Mouse (Mus musculus): ENCODE results near the gene Epha4. TPM values are rescaled to one million over a fixed set of nuclear protein-coding genes. Genes with fewer than 3 reads are reported as not detected.

The Epha4 gene
- polyA plus RNA-seq, 1 experiment from 2014 or later = 1.6 TPM

DNA sequence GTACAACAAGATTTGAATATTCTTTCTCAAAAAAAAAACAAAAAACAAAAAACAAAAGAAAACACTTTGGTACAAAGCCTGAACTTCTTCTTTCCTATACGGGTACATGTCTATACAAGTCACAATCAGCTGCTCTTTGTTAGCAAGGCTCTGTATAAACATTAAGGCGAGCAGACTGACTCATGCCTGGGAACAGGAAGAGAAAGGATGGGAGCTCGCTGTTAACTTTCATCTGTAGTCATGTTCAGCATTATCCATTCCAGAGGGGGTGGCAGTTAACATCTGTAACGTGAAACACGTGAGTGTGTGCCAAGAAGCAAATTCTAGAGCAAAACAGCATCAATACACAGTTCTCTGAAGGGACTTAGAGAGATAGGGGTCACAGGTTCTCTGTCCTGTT lies 43.9 kb downstream of the Epha4 start:
- Histone ChIP-seq H3K9me3 (replicated peaks) (no peaks in the 10 kb centered on the region), H3K27me3 (replicated peaks) (no peaks in the 10 kb centered on the region), H3K36me3 (no peaks in the 10 kb centered on the region), H3K9ac (no peak overlapping the region), H3K27ac (no peak overlapping the region), H3K4me1 (0 out of 2 replicates have a peak, but pooled peaks cover 7% of the 10 kb centered on the region), H3K4me3 (no peak overlapping the region), H3K4me2 (no peak overlapping the region)
- WGBS (ENCODE audit: insufficient replicate concordance) = 53% methylated on average over 5 of the region's 5 CpGs
- ATAC-seq = no peak

DNA sequence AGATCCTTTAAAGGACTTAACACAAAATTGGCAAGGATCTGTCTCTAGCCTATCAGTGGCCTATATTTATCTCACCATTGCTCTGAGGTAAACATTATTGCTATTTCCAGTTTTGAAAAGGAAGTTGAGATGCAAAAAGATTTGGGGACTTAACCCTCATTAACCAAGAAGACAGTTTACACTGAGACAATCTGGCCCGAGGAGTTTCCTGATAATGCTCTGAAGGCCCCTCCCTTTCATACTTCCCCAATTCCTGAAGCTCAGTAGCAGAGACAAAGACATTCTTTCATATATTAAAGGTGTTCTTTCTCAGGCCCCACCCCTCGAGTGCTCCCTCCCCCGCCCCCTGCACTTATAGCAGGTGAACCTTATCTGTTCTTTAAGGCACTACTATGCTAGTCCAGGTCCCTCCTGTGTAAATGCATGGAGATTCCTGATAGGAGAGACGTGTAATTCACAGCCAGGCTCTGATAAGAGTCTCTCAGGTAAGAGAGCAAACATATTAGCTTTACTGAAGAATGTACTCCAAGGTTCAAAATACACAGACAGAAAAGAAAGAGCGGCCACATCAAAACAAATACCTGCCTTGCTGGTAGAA lies 46.1 kb downstream of the Epha4 start:
- Histone ChIP-seq H3K4me1 (no peaks in the 10 kb centered on the region), H3K4me3 (no peak overlapping the region), H3K4me2 (no peak overlapping the region), H3K9ac (no peak overlapping the region), H3K27ac (no peak overlapping the region), H3K9me3 (replicated peaks) (no peaks in the 10 kb centered on the region), H3K36me3 (no peaks in the 10 kb centered on the region), H3K27me3 (replicated peaks) (no peaks in the 10 kb centered on the region)
- ATAC-seq = no peak
- WGBS (ENCODE audit: insufficient replicate concordance) = 37% methylated on average over 5 of the region's 5 CpGs

DNA sequence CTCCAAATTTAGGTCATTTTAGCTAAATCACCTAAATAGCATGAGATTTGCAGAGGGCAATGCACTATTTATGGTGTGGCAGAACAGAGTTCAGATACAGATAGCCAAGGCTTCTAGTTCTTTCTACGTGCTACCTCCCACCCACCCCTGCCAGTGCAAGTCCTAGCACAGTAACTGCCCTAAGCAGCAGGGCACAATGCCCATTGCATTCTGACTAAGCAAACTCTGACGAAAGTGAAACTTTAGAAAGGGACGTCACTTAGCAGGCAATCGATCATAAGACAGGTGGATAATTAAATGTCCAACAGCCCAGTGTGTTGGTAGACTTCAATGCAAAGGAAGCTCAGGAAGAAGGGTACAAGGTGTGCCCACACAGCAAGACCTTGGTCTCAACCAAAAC lies 49.4 kb downstream of the Epha4 start:
- H3K27ac ChIP-seq = no peak overlapping the region
- H3K36me3 ChIP-seq = no peaks in the 10 kb centered on the region
- no peak for ATAC-seq
- peaks cover 6% of the 10 kb centered on the region; the same call in 1 of the 2 replicates for H3K4me1 ChIP-seq
- H3K9ac ChIP-seq = no peak overlapping the region
- H3K4me3 ChIP-seq = no peak overlapping the region
- no peaks in the 10 kb centered on the region for H3K27me3 ChIP-seq (replicated peaks)
- 73% methylated on average over 4 of the region's 4 CpGs for WGBS (ENCODE audit: insufficient replicate concordance)
- no peak overlapping the region for H3K4me2 ChIP-seq
- H3K9me3 ChIP-seq (replicated peaks) = no peaks in the 10 kb centered on the region

DNA sequence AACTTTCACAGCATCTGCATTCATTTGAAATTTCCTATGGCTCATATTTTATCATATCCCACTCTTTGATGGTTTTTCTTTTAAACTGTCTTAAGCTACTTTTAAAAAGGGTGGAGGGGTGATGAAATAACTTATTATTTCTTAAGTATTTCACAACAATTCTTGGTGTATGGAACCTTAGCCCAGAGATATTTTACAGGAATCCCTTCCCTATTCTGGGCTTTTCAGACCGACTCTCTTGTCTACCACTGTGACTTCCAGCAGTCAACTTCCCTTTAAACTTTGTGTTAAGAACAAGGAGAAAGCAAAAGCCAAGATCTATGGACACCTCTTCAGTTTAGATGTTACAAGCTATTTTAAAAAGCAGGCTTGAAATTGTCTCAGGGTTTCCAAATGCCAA lies 50.8 kb downstream of the Epha4 start:
- no peaks in the 10 kb centered on the region for H3K36me3 ChIP-seq
- no peak overlapping the region for H3K4me2 ChIP-seq
- no peaks in the 10 kb centered on the region for H3K27me3 ChIP-seq (replicated peaks)
- no peak for ATAC-seq
- H3K9me3 ChIP-seq (replicated peaks) = no peaks in the 10 kb centered on the region
- H3K9ac ChIP-seq = no peak overlapping the region
- no peak overlapping the region for H3K27ac ChIP-seq
- H3K4me1 ChIP-seq = peaks cover 6% of the 10 kb centered on the region; the same call in 1 of the 2 replicates
- no peak overlapping the region for H3K4me3 ChIP-seq
- WGBS (ENCODE audit: insufficient replicate concordance) = 38% methylated on average over 1 of the region's 1 CpGs

DNA sequence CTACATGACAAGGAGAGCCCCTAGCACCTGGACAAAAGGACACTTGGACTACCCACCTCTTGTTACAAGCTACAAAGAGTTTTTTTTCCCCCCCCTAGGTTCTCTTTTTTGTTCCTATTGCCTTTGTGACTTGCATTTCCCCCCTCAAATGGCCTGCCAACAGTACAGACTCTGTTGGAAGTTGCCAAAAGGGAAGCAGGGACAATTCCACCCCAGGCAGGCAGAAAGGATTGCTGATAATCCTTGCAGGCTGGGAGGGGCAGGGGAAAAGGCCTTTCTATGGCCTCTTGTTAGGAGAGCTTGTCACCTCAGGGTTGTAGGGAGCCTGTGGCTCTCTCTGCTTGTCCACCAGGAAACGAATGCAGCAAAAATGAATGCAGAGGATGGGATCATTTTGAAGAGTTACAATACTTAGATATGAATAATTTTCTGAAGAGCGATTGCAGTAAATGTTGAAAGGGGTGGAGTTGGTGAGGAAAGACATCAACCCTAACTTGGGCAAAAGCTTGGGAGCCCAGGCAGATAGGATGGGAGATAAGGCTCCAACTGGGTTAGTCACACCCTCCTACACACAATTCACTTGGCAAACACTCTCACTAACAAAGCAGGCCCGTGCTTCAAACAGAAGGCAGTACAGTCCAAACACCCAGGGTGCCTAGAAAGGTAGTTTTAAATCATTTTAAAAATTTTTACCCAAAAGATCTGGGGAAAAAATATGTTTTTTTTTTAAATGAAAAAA lies 52.8 kb downstream of the Epha4 start:
- Histone ChIP-seq H3K9ac (no peak overlapping the region), H3K4me3 (no peak overlapping the region), H3K36me3 (no peaks in the 10 kb centered on the region), H3K9me3 (replicated peaks) (no peaks in the 10 kb centered on the region), H3K27ac (no peak overlapping the region), H3K27me3 (replicated peaks) (no peaks in the 10 kb centered on the region), H3K4me1 (peaks cover 6% of the 10 kb centered on the region; the same call in 1 of the 2 replicates), H3K4me2 (no peak overlapping the region)
- WGBS (ENCODE audit: insufficient replicate concordance) = 43% methylated on average over 3 of the region's 3 CpGs
- ATAC-seq = no peak

DNA sequence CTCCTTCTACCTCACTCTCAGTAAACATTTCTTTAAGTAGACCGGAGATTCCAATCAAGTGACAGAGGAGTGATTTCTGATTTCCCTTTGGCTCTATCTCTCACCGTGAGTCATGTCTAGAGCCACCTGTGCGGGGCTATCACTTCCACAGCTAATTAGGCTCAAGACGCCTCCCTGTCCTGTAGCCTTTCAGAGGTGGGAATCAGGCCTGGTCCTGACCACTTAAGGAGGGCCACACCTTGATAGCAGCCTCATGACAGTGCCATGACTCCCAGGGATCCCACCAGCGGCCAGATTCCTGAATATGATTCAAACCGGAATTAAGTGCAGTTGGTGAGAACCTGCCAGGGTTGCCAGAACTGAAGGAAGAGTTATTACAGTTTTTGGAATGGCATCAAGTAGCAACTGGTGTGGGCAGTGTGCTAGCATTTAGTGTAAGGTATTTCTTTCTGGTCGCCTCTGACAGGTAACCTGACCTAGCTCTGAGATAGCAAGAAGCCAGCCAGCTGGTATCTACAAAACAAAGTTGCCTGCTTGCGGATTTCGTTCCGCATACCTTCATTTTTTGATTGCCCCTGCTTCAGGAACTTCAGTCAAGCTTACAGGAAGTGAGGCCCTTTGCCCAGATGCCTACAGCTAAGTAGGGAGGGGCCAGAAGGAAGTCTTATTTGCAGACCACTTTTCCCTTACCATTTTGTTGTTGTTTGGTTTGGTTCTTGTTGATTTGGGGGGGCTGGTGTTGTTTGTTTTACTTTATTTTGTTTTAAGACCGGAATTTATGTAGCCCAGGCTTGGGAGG lies 53.9 kb downstream of the Epha4 start:
- 59% methylated on average over 11 of the region's 11 CpGs for WGBS (ENCODE audit: insufficient replicate concordance)
- Histone ChIP-seq H3K4me3 (no peak overlapping the region), H3K27me3 (replicated peaks) (no peaks in the 10 kb centered on the region), H3K4me1 (peaks cover 6% of the 10 kb centered on the region; the same call in 1 of the 2 replicates), H3K27ac (no peak overlapping the region), H3K4me2 (no peak overlapping the region), H3K9ac (no peak overlapping the region), H3K9me3 (replicated peaks) (no peaks in the 10 kb centered on the region), H3K36me3 (no peaks in the 10 kb centered on the region)
- ATAC-seq = no peak

DNA sequence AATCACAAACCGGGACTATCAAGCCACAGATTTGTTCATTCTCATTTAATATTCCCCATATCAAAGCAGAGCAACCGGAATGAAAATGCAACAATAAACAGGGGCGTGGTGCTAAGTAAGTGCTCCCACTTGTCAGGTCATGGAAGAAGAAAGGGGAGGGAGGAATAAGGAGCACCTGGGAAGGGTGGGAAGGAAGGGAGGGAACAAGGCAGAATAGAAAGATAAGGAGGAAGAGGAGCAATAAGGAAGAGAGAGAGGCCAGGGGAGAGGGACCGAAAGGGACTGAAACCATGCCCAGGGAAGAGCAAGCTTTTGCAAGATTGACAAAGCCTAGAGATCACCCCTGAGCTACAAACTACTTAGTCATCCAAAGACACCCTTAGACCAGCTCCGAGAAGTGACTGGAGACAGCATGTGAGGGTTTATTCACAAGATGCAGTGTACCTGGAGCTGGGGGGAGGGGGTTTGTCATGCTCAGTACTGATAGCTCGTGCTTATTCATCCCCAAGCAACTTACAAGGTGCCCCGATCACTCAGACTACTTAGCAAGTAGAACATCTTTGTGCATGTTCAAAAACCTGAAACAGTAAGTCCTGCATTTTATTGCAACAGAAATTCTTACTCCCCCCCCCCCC lies 56.0 kb downstream of the Epha4 start:
- WGBS (ENCODE audit: insufficient replicate concordance) = 66% methylated on average over 7 of the region's 7 CpGs
- ATAC-seq = no peak
- no peaks in the 10 kb centered on the region for H3K36me3 ChIP-seq

DNA sequence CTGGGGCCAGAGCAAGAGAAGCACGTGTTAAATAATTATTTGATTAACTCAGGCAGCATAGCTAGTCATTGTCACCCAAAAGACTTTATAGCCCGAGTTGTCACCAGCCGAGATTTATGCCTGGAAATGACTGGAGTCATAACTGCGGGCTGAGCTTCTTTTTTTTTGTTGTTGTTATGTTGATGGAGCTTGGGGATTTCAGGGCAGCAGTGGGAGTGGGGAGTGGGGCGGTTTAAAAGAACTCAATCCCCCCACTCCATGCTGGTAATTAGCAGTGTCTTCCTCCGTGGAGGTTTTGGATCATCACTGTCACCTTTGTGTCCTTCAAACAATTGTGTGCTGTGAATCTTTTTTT lies 57.5 kb downstream of the Epha4 start:
- 48% methylated on average over 6 of the region's 6 CpGs for WGBS (ENCODE audit: insufficient replicate concordance)
- Histone ChIP-seq H3K9me3 (replicated peaks) (no peaks in the 10 kb centered on the region), H3K9ac (no peak overlapping the region), H3K36me3 (no peaks in the 10 kb centered on the region), H3K27me3 (replicated peaks) (no peaks in the 10 kb centered on the region), H3K4me3 (no peak overlapping the region), H3K4me2 (no peak overlapping the region), H3K27ac (no peak overlapping the region), H3K4me1 (peaks cover 6% of the 10 kb centered on the region; the same call in 1 of the 2 replicates)
- no peak for ATAC-seq

More for the DNA sequence above, 56.0 kb downstream of the Epha4 start:
- H3K27ac ChIP-seq = no peak overlapping the region
- H3K9me3 ChIP-seq (replicated peaks) = no peaks in the 10 kb centered on the region
- H3K4me3 ChIP-seq = no peak overlapping the region
- no peaks in the 10 kb centered on the region for H3K27me3 ChIP-seq (replicated peaks)
- peaks cover 6% of the 10 kb centered on the region; the same call in 1 of the 2 replicates for H3K4me1 ChIP-seq
- H3K4me2 ChIP-seq = no peak overlapping the region
- no peak overlapping the region for H3K9ac ChIP-seq

DNA sequence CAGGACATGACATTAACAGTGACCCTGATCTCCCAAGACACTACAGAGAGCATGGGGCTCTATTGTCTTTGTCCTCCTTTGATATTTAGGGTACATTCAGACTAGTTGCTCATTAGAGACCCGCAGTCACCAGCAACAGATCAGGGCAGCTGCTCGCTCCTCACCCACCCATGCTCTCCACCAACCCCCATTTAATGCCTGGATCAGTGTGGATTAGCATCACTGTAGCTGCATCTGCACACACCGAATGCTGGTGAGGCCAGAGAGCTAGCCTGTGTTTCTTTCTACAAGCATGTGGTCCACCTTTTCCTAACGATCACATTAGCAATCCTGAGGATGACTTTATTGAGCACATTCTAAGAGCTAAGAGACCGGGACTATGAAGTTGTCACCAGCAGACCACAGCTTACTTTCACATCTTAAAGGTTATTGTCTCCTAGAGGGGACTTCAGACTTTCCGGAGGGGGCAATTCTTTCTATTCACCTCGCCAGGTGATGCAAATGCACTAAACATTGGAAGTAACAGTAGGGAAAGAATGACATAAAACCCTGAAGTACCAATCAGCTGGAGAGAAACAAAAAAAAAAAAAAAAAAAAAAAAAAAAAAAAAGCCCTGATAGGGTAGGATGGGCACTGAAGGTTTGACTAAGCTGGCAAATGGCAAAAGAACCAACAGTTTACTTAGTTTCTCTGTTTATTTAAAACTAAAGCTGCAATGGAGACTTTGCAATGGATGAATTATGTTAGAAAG lies 58.0 kb downstream of the Epha4 start:
- H3K9ac ChIP-seq = no peak overlapping the region
- 67% methylated on average over 7 of the region's 7 CpGs for WGBS (ENCODE audit: insufficient replicate concordance)
- no peak for ATAC-seq

DNA sequence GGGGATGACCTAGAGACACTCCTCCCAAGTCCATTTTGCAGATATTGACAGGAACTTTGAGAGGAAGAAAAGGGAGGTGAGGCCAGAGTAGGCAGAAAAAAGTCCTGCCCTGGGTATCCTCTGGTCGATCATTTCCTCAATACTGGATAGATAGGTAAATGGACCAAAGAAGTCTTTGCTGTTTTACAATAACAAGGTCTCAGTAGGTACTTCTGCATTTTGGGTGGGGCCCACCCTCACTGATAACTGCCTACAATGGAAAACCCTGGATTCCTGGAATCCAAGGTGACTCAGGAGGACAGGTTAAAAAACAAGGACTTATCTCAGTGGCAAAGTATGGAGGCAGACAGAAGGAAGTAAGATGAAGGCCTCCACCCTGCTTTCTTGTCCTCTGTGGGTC lies 61.1 kb downstream of the Epha4 start:
- ATAC-seq = no peak
- Histone ChIP-seq H3K4me2 (no peak overlapping the region), H3K4me3 (no peak overlapping the region), H3K4me1 (no peaks in the 10 kb centered on the region), H3K9ac (no peak overlapping the region), H3K9me3 (replicated peaks) (no peaks in the 10 kb centered on the region), H3K36me3 (no peaks in the 10 kb centered on the region), H3K27ac (no peak overlapping the region), H3K27me3 (replicated peaks) (no peaks in the 10 kb centered on the region)
- 59% methylated on average over 1 of the region's 1 CpGs for WGBS (ENCODE audit: insufficient replicate concordance)

More for the DNA sequence above, 58.0 kb downstream of the Epha4 start:
- peaks cover 1% of the 10 kb centered on the region; the same call in 1 of the 2 replicates for H3K4me1 ChIP-seq
- H3K4me2 ChIP-seq = no peak overlapping the region
- H3K4me3 ChIP-seq = no peak overlapping the region
- no peaks in the 10 kb centered on the region for H3K9me3 ChIP-seq (replicated peaks)
- no peaks in the 10 kb centered on the region for H3K36me3 ChIP-seq
- H3K27ac ChIP-seq = no peak overlapping the region
- no peaks in the 10 kb centered on the region for H3K27me3 ChIP-seq (replicated peaks)

DNA sequence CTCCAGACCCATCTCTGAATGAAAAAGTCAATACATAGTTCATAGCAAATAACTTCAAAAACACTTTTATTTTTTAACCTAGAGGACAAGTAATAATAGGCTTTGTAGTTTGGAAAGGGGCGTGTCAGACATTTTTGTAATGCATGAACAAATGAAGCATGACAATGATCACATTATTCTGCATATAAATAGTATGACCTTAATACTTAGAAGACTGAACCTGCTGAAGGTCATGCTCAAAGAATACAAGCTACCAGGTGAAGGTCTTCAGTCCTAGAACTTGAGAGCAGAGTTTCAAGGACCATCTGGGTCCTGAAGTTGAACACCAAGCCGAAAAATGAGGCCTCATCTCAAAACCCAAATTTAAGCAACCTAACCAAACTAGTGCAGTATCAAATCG lies 62.2 kb downstream of the Epha4 start:
- no peaks in the 10 kb centered on the region for H3K4me1 ChIP-seq
- 67% methylated on average over 3 of the region's 3 CpGs for WGBS (ENCODE audit: insufficient replicate concordance)
- no peak overlapping the region for H3K9ac ChIP-seq
- no peaks in the 10 kb centered on the region for H3K27me3 ChIP-seq (replicated peaks)
- H3K9me3 ChIP-seq (replicated peaks) = no peaks in the 10 kb centered on the region
- no peak overlapping the region for H3K27ac ChIP-seq
- no peak overlapping the region for H3K4me3 ChIP-seq
- no peaks in the 10 kb centered on the region for H3K36me3 ChIP-seq
- ATAC-seq = no peak
- H3K4me2 ChIP-seq = no peak overlapping the region
